Mouse (Mus musculus): Measurements from ENCODE around the gene Lenep.

Gene Lenep

GRCm38 (mm10) chr3:89410864-89411263 lies 8.3 kb upstream of the Lenep start:
- POLR2A ChIA-PET, result interaction anchor here in 2 of 4 experiments (1.3 to 5.3 kb wide), 4 partner anchors 12 to 38 kb away, joined by 6 to 46 read pairs (median 18); partner anchors contain the start of gene Zbtb7b (in 1 of the 2)
- CTCF ChIA-PET, result no interaction called here

- CTCF ChIA-PET, result interaction anchor here in 3 of 4 experiments (1.1 to 3.0 kb wide), 4 partner anchors 8 to 16 kb away, joined by 3 to 28 read pairs (median 8); partner anchors contain the start of genes Cks1b (in 1 of the 3) and Shc1 (in 1 of the 3)
- POLR2A ChIA-PET, result interaction anchor here in 3 of 4 experiments (0.9 to 5.6 kb wide), 14 partner anchors 8 to 179 kb away, joined by 3 to 65 read pairs (median 8); partner anchors contain the start of genes Cks1b (in 3 of the 3), Shc1 (in 3 of the 3), Pbxip1 (in 1 of the 3) and Pygo2 (in 1 of the 3)
These were observed 7.1 kb upstream of the Lenep start for GRCm38 (mm10) chr3:89409701-89410100.

- CTCF ChIA-PET, result interaction anchor here (0.5 to 3.0 kb wide), 17 partner anchors 9 to 716 kb away, joined by 3 to 28 read pairs (median 5); partner anchors contain the start of genes Cks1b (in 3 of the 4) and Shc1 (in 3 of the 4)
- POLR2A ChIA-PET, result interaction anchor here (0.8 to 5.6 kb wide), 25 partner anchors 9 to 59 kb away, joined by 3 to 65 read pairs (median 5); partner anchors contain the start of genes Cks1b (in 3 of the 4), Shc1 (in 3 of the 4), Adam15 (in 1 of the 4) and Pbxip1 (in 1 of the 4)
These were observed 5.9 kb upstream of the Lenep start for GRCm38 (mm10) chr3:89408448-89408847.

GRCm38 (mm10) chr3:89406887-89407286 lies 4.3 kb upstream of the Lenep start:
- ChIA-PET CTCF (interaction anchor here (0.7 to 3.0 kb wide), 7 partner anchors 10 to 74 kb away, joined by 3 to 28 read pairs (median 4); partner anchors contain the start of genes Cks1b (in 1 of the 4) and Shc1 (in 1 of the 4)), POLR2A (interaction anchor here (0.5 to 5.6 kb wide), 14 partner anchors 10 to 1527 kb away, joined by 3 to 65 read pairs (median 7); partner anchors contain the start of genes Cks1b (in 2 of the 4), Shc1 (in 2 of the 4), Fdps (in 1 of the 4) and Muc1 (in 1 of the 4))

- CTCF ChIA-PET, result interaction anchor here in 1 of 4 experiments (0.5 to 1.2 kb wide), 3 partner anchors 16 to 58 kb away, joined by 3 to 10 read pairs (median 5); no protein-coding TSS in a partner anchor
- POLR2A ChIA-PET, result interaction anchor here (0.6 to 14.6 kb wide), 12 partner anchors 10 to 29 kb away, joined by 3 to 192 read pairs (median 4); partner anchors contain the start of genes Flad1 (in 3 of the 4), Cks1b (in 2 of the 4), Pygo2 (in 2 of the 4) and Shc1 (in 2 of the 4)
These were observed 1.3 kb downstream of the Lenep start for GRCm38 (mm10) chr3:89401329-89401728.

- ChIA-PET CTCF (interaction anchor here (0.5 to 9.2 kb wide), 74 partner anchors 9 to 414 kb away, joined by 3 to 148 read pairs (median 4); partner anchors contain the start of genes Cks1b (in 3 of the 4), Flad1 (in 3 of the 4), Pmvk (in 3 of the 4) and Shc1 (in 3 of the 4)), POLR2A (interaction anchor here (0.5 to 14.6 kb wide), 51 partner anchors 9 to 295 kb away, joined by 3 to 192 read pairs (median 4); partner anchors contain the start of genes Cks1b (in 3 of the 4), Flad1 (in 3 of the 4), Pygo2 (in 3 of the 4) and Shc1 (in 3 of the 4))
These were observed 6.0 kb downstream of the Lenep start for GRCm38 (mm10) chr3:89396654-89397005.

GRCm38 (mm10) chr3:89395806-89396653 lies 6.6 kb downstream of the Lenep start:
- CTCF ChIA-PET, result interaction anchor here (0.5 to 9.2 kb wide), 77 partner anchors 8 to 784 kb away, joined by 3 to 148 read pairs (median 4); partner anchors contain the start of genes Cks1b (in 3 of the 4), Flad1 (in 3 of the 4), Pmvk (in 3 of the 4) and Shc1 (in 3 of the 4)

GRCm38 (mm10) chr3:89395419-89395805 lies 7.2 kb downstream of the Lenep start:
- CTCF ChIA-PET, result interaction anchor here in 3 of 4 experiments (0.8 to 9.2 kb wide), 25 partner anchors 9 to 336 kb away, joined by 3 to 148 read pairs (median 8); partner anchors contain the start of genes Flad1 (in 2 of the 3), Adam15 (in 1 of the 3), Cks1b (in 1 of the 3) and Efna3 (in 1 of the 3)
- POLR2A ChIA-PET, result interaction anchor here in 3 of 4 experiments (0.7 to 14.6 kb wide), 15 partner anchors 12 to 125 kb away, joined by 3 to 192 read pairs (median 13); partner anchors contain the start of genes Cks1b (in 2 of the 3), Shc1 (in 2 of the 3), Adam15 (in 1 of the 3) and Flad1 (in 1 of the 3)

More at GRCm38 (mm10) chr3:89395806-89396653, 6.6 kb downstream of the Lenep start:
- POLR2A ChIA-PET, result interaction anchor here (0.5 to 14.6 kb wide), 53 partner anchors 8 to 294 kb away, joined by 3 to 192 read pairs (median 4); partner anchors contain the start of genes Cks1b (in 3 of the 4), Flad1 (in 3 of the 4), Pygo2 (in 3 of the 4) and Shc1 (in 3 of the 4)

GRCm38 (mm10) chr3:89394894-89395256 lies 7.7 kb downstream of the Lenep start:
- ChIA-PET CTCF (interaction anchor here in 2 of 4 experiments (0.7 to 9.2 kb wide), 10 partner anchors 12 to 482 kb away, joined by 3 to 148 read pairs (median 10); partner anchors contain the start of gene Adam15 (in 1 of the 2)), POLR2A (interaction anchor here in 3 of 4 experiments (0.6 to 14.6 kb wide), 13 partner anchors 13 to 181 kb away, joined by 3 to 192 read pairs (median 17); partner anchors contain the start of genes Cks1b (in 3 of the 3), Shc1 (in 3 of the 3), Flad1 (in 1 of the 3) and Pmvk (in 1 of the 3))

- POLR2A ChIA-PET, result interaction anchor here (0.6 to 14.6 kb wide), 52 partner anchors 8 to 1093 kb away, joined by 3 to 192 read pairs (median 4); partner anchors contain the start of genes Cks1b (in 3 of the 4), Flad1 (in 3 of the 4), Shc1 (in 3 of the 4) and Adam15 (in 2 of the 4)
- CTCF ChIA-PET, result interaction anchor here (0.7 to 9.2 kb wide), 20 partner anchors 11 to 483 kb away, joined by 3 to 148 read pairs (median 6); partner anchors contain the start of genes Adam15 (in 1 of the 4), Cks1b (in 1 of the 4), Krtcap2 (in 1 of the 4) and Pmvk (in 1 of the 4)
These were observed 8.3 kb downstream of the Lenep start, which contains the start of gene Zbtb7b for GRCm38 (mm10) chr3:89394006-89394893. Gene Zbtb7b, minus strand, starts transcription at chr3:89394776.

- CTCF ChIA-PET, result interaction anchor here in 3 of 4 experiments (0.6 to 9.2 kb wide), 21 partner anchors 11 to 256 kb away, joined by 3 to 148 read pairs (median 6); partner anchors contain the start of genes Adam15 (in 1 of the 3), Cks1b (in 1 of the 3), Flad1 (in 1 of the 3) and Krtcap2 (in 1 of the 3)
- POLR2A ChIA-PET, result interaction anchor here (0.6 to 14.6 kb wide), 57 partner anchors 9 to 854 kb away, joined by 3 to 192 read pairs (median 4); partner anchors contain the start of genes Cks1b (in 3 of the 4), Flad1 (in 3 of the 4), Shc1 (in 3 of the 4) and Adam15 (in 2 of the 4)
These were observed 9.0 kb downstream of the Lenep start for GRCm38 (mm10) chr3:89393605-89394004.

GRCm38 (mm10) chr3:89392871-89393311 lies 9.7 kb downstream of the Lenep start:
- POLR2A ChIA-PET, result interaction anchor here (0.6 to 14.6 kb wide), 55 partner anchors 9 to 855 kb away, joined by 3 to 192 read pairs (median 4); partner anchors contain the start of genes Cks1b (in 3 of the 4), Flad1 (in 3 of the 4), Shc1 (in 3 of the 4) and Adam15 (in 2 of the 4)
- CTCF ChIA-PET, result interaction anchor here in 3 of 4 experiments (0.6 to 9.2 kb wide), 17 partner anchors 10 to 163 kb away, joined by 3 to 148 read pairs (median 6); partner anchors contain the start of genes Adam15 (in 1 of the 3), Cks1b (in 1 of the 3), Flad1 (in 1 of the 3) and Krtcap2 (in 1 of the 3)

GRCm38 (mm10) chr3:89391663-89392511 lies 10.7 kb downstream of the Lenep start:
- POLR2A ChIA-PET, result interaction anchor here in 3 of 4 experiments (0.6 to 14.6 kb wide), 35 partner anchors 9 to 1830 kb away, joined by 3 to 192 read pairs (median 4); partner anchors contain the start of genes Cks1b (in 2 of the 3), Pygo2 (in 2 of the 3), Shc1 (in 2 of the 3) and Adam15 (in 1 of the 3)
- CTCF ChIA-PET, result interaction anchor here (0.5 to 9.2 kb wide), 11 partner anchors 12 to 90 kb away, joined by 3 to 148 read pairs (median 5); no protein-coding TSS in a partner anchor

Data from embryonic stem cell, embryonic (primary cell).